Mouse (Mus musculus): Measurements from ENCODE around the gene Trmt1.

- TF ChIP-seq EP300 (IDR thresholded peaks at IDR 0.05) (peak; percentile 76; the same call in 1 of the 2 replicates), CTCF (IDR thresholded peaks at IDR 0.05) (peak; percentile 28)
These were observed 23.5 kb upstream of the Trmt1 start, which contains the start of gene Ier2 for GRCm38 (mm10) chr8:84662581-84663065.

Measured in lung, postnatal 0 days (tissue).